Mouse (Mus musculus) olfactory bulb, adult 2 months (tissue): ENCODE measurements around the gene Hs6st1.

ENCODE experiments used
- CTCF ChIP-seq: fragments of 200-500 bp; IDR thresholded peaks from 2 replicates; pipeline ENCODE4 v1.5.1; 2012; ENCODE audit warnings: low read depth, mild to moderate bottlenecking, low read length, moderate library complexity; ENCODE audit not compliant: insufficient read depth
- POLR2A ChIP-seq: fragments of 200-500 bp; IDR thresholded peaks from 2 replicates; pipeline ENCODE4 v1.6.1; 2012; ENCODE audit warnings: mild to moderate bottlenecking, low read depth, low read length, moderate library complexity; ENCODE audit not compliant: insufficient read depth

GRCm38 (mm10) chr1:36071611-36072010 is 3.4 kb downstream of the Hs6st1 start:
- no peak for TF ChIP-seq POLR2A
- TF ChIP-seq CTCF, result no peak
